Mouse (Mus musculus): ENCODE results near the gene Clec1a. TPM values are rescaled to one million over a fixed set of nuclear protein-coding genes. Genes with fewer than 3 reads are reported as not detected.
A peak's percentile ranks its signal among the peaks of the same experiment; 100 is the strongest.

Clec1a gene
- polyA plus RNA-seq, 1 experiment from 2014 or later = 0.92 TPM

DNA sequence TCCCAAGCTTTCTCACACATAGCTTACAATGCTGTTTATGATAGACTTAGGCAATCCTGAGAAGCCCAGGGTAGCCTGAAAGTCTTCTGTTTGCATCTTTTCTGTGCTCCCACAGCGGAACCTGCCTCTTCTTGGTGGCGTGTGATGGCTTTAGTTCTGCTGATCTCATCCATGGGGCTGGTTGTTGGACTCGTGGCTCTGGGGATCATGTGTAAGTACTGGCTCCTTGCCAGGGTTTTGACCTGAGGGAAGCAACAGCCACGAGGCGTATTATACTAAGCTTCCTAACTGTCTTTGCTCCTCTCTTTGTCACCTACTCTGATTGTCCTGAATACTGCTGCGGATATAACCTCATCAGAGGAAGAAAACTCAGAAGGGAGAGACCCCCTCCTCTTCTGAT lies 51.9 kb downstream of the Clec1a start:
- Histone ChIP-seq H3K36me3 (no peaks in the 10 kb centered on the region), H3K9ac (replicated peaks) (no peak overlapping the region), H3K4me1 (no peaks in the 10 kb centered on the region), H3K4me3 (no peak overlapping the region), H3K27ac (replicated peaks) (no peak overlapping the region), H3K4me2 (replicated peaks) (no peak overlapping the region), H3K27me3 (no peaks in the 10 kb centered on the region), H3K9me3 (no peaks in the 10 kb centered on the region)
- ATAC-seq (replicated peaks) = no peak
- WGBS = 62% methylated on average over 6 of the region's 6 CpGs

DNA sequence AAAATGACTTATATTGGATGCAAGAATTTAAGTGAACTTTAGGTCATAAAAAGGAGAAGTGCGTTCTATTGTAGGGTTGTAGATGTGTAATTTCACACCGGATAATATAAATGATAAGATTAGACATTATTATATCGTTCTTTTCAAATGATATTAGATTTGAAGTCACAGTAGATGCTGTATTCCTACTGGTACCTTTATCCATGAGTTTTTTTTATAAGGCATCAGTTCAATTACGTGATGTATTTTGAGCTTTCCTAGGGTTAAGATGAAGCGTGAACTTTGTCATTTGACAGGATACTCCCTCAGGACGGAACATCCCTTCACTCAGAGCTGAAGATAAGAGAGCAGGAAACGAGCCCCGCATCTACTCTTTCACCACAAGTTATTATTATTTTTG lies 54.8 kb downstream of the Clec1a start, which contains the start of gene Clec1b:
Clec1b (plus strand) TSS at position 301 of the 400 bp plus-strand sequence.
- Histone ChIP-seq H3K4me2 (replicated peaks) (no peak within 1 kb of the TSS), H3K36me3 (no peaks in the 10 kb centered on the region), H3K27ac (replicated peaks) (no peak within 1 kb of the TSS), H3K4me3 (no peak within 1 kb of the TSS), H3K4me1 (no peaks in the 10 kb centered on the region), H3K27me3 (no peaks in the 10 kb centered on the region), H3K9me3 (no peaks in the 10 kb centered on the region), H3K9ac (replicated peaks) (no peak within 1 kb of the TSS)
- ATAC-seq (replicated peaks) = no peak
- WGBS = 92% methylated on average over 8 of the region's 8 CpGs

DNA sequence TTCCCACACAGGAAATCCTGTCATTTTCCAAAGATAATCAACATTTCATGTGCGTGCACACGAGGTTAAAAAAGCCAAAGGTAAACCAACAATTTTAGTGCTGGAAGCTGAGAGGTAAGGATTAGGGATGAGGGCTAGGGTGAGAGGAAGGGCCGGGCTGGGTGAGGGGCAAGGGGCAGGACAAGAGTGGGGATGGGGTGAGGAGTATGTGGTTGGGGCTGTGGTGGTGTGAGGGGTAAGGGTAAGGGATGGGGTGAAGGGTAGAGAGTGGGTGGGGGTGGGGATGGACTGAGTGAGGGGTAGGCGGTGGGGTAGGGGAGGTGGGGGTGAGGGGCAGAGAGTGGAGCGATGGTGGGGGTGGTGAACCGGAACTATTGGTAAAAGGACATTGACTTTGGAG lies 58.1 kb downstream of the Clec1a start:
- H3K4me2 ChIP-seq (replicated peaks) = no peak overlapping the region
- no peaks in the 10 kb centered on the region for H3K4me1 ChIP-seq
- no peaks in the 10 kb centered on the region for H3K27me3 ChIP-seq
- H3K4me3 ChIP-seq = no peak overlapping the region
- H3K36me3 ChIP-seq = no peaks in the 10 kb centered on the region
- 0 out of 2 replicates have a peak, but pooled peaks have one; percentile 57 for ATAC-seq (replicated peaks)
- 79% methylated on average over 6 of the region's 6 CpGs for WGBS
- no peak overlapping the region for H3K27ac ChIP-seq (replicated peaks)
- H3K9ac ChIP-seq (replicated peaks) = no peak overlapping the region
- no peaks in the 10 kb centered on the region for H3K9me3 ChIP-seq

DNA sequence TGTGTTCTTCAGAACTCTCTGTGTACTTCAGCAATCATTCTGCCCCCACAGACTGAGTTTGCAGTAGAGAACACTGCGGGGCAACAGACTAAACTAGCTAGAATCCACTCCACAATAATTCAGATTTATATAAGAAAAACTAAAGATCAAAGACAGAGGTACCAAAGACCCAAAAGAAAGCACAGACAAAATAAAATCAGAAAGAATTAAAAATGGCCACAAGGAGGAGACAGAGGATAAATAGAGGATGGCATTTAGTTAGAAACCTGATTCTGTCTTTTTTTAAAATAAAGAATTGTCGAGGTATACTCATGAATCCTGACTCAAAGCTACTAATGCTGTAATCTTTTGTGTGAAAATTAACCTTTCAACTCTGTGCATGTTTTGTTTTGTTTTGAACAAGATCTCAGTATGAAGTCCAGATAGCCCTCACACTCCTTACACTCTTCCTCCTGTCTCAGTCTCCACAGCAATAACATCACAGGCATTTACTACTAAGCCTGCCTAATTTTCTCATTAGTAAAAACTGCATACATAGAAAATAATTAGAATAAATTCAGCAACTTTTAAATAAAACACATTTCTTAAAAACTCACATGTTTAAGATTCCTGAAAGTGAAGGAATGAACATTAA lies 58.6 kb downstream of the Clec1a start:
- Histone ChIP-seq H3K9ac (replicated peaks) (no peak overlapping the region), H3K4me1 (no peaks in the 10 kb centered on the region)
- ATAC-seq (replicated peaks) = no peak

DNA sequence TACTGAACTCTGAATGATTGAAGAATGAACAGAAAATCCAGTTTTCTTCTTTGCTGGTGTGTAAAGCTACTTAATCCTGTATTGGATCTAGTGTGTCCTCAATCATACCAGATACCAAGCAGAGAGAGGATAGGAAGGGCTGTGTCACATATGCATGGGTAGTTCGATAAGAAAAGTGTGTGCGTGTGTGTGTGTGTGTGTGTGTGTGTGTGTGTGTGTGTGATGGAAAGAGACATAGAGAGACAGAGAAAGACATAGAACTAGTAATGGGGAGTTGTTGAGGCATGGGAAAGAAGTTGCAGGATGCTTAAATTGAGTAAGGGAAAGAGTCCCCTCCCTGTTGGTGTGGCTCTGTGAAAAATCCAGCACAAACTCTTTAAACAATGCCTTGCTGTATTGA lies 66.0 kb downstream of the Clec1a start, which contains the start of gene Clec12b:
Clec12b (minus strand) TSS at position 101 of the 400 bp plus-strand sequence.
- Histone ChIP-seq H3K4me3 (no peak within 1 kb of the TSS), H3K4me1 (no peaks in the 10 kb centered on the region), H3K27me3 (no peaks in the 10 kb centered on the region), H3K9me3 (no peaks in the 10 kb centered on the region), H3K36me3 (no peaks in the 10 kb centered on the region), H3K9ac (replicated peaks) (no peak within 1 kb of the TSS), H3K27ac (replicated peaks) (no peak within 1 kb of the TSS), H3K4me2 (replicated peaks) (no peak within 1 kb of the TSS)
- no peak for ATAC-seq (replicated peaks)
- WGBS = 90% methylated on average over 2 of the region's 2 CpGs

More for the DNA sequence above, 58.6 kb downstream of the Clec1a start:
- no peak overlapping the region for H3K4me3 ChIP-seq
- H3K9me3 ChIP-seq = no peaks in the 10 kb centered on the region
- H3K27ac ChIP-seq (replicated peaks) = no peak overlapping the region
- H3K4me2 ChIP-seq (replicated peaks) = no peak overlapping the region
- no peaks in the 10 kb centered on the region for H3K27me3 ChIP-seq
- H3K36me3 ChIP-seq = no peaks in the 10 kb centered on the region
- 30% methylated on average over 2 of the region's 2 CpGs for WGBS

DNA sequence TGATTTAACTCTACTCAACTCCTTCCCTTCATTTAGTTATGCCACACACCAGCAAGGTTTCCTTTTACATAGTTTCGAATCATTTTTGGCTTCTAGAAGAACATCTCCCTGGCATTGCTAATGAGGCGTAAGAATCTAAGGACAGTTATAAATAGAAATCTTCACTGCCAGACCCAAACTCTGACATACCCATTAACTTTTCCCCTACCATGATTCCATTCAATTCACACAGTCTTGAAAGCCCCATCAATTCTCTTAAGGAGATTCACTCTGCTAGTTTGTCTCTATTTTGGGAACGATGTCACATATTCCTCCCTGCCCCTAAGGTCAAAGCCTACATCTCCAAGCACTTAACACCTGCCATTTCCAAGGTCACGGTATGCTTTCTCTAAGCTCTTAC lies 66.8 kb downstream of the Clec1a start:
- Histone ChIP-seq H3K4me3 (no peak overlapping the region), H3K9ac (replicated peaks) (no peak overlapping the region), H3K27ac (replicated peaks) (no peak overlapping the region), H3K9me3 (no peaks in the 10 kb centered on the region), H3K4me2 (replicated peaks) (no peak overlapping the region), H3K4me1 (no peaks in the 10 kb centered on the region), H3K36me3 (no peaks in the 10 kb centered on the region), H3K27me3 (no peaks in the 10 kb centered on the region)
- ATAC-seq (replicated peaks) = no peak
- 75% methylated on average over 4 of the region's 4 CpGs for WGBS

DNA sequence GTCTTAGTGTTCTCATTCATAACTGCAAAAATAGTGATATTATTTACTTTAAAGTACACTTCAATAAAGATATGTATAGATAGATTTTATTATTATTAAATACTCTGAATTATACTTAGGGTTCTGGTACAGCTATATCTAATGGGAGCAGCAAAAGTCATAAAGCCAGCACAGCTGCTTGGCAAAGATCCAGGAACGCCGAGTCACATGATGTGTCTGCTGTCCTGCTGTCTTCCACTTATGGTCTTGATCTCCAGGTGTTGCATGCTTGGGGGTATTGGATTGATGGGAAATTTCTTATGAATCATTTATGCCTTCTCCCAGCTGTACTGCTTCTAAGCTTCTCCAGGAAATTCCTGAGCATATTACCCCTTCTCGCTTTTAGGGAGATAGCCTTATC lies 68.3 kb downstream of the Clec1a start:
- no peak overlapping the region for H3K4me2 ChIP-seq (replicated peaks)
- no peak for ATAC-seq (replicated peaks)
- no peaks in the 10 kb centered on the region for H3K27me3 ChIP-seq
- no peak overlapping the region for H3K4me3 ChIP-seq
- no peaks in the 10 kb centered on the region for H3K9me3 ChIP-seq
- no peak overlapping the region for H3K9ac ChIP-seq (replicated peaks)
- no peak overlapping the region for H3K27ac ChIP-seq (replicated peaks)
- 88% methylated on average over 3 of the region's 3 CpGs for WGBS
- no peaks in the 10 kb centered on the region for H3K4me1 ChIP-seq
- H3K36me3 ChIP-seq = no peaks in the 10 kb centered on the region

DNA sequence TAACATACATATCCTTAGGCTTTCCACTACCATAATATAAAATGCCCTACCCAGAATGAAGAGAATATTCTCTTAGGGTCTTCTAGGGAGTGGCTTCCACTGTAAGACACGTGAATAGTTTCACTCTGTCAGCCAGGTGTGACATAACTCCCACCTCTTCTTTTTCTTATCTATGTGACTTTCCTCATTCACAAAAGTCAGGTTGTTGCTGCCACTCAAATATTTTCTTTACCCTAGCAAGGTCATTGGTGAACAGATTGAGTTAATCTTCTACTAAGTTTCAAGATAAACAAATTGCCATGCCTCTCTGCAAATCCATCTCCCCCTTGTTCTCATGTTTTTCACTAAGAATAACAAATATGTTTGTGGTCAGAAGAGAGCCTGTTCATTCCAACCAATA lies 70.1 kb downstream of the Clec1a start:
- Histone ChIP-seq H3K27ac (replicated peaks) (no peak overlapping the region), H3K9me3 (no peaks in the 10 kb centered on the region), H3K36me3 (no peaks in the 10 kb centered on the region), H3K4me1 (no peaks in the 10 kb centered on the region), H3K9ac (replicated peaks) (no peak overlapping the region), H3K27me3 (no peaks in the 10 kb centered on the region), H3K4me3 (no peak overlapping the region), H3K4me2 (replicated peaks) (no peak overlapping the region)
- 74% methylated on average over 1 of the region's 1 CpGs for WGBS
- no peak for ATAC-seq (replicated peaks)

DNA sequence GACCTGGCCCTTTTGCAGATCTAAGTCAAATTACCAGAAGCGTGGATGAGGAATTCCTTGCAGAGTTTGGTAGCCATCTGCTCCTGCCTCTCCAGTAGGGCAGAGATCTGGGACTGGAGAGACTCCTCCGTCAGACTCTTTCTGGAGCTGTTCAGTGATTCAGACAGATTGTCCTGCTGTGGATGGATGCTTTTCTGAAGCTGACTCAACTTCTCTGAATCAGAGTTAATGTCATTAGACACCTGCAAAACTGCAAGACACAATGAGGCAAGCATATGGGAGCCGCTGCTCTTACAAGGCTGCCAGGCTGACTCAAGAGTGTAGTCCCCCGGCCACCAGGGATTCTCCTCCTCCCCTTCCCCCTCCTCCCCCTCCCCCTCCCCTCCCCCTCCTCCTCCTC lies 71.3 kb downstream of the Clec1a start:
- H3K4me2 ChIP-seq (replicated peaks) = no peak overlapping the region
- H3K9me3 ChIP-seq = no peaks in the 10 kb centered on the region
- 51% methylated on average over 4 of the region's 4 CpGs for WGBS
- no peak overlapping the region for H3K27ac ChIP-seq (replicated peaks)
- ATAC-seq (replicated peaks) = no peak
- no peak overlapping the region for H3K4me3 ChIP-seq
- no peaks in the 10 kb centered on the region for H3K4me1 ChIP-seq
- no peak overlapping the region for H3K9ac ChIP-seq (replicated peaks)
- no peaks in the 10 kb centered on the region for H3K36me3 ChIP-seq
- H3K27me3 ChIP-seq = no peaks in the 10 kb centered on the region

DNA sequence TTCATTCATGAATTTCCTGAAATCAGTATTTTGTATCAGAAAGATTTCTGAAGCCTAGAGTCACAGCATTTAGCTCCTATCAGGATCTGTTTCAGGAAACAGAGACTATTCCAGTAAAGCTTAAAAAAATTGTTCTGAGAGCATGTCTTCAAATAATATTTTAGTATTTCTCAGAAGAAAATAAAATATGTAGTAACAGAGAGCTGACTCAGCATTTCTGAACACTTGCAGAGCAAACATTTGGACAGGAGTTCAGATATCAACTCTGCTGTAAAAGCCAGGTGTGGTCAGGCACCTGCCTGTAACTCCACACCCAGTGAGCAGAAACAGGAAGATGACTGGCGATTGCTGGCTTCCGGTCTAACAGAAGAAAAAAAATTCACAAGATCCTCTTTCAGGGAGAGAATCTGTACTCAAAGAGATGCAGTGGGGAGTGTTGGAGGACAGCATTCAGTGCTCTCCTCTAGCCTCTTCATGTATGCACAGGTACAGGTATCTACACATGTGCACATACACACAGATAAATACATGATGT lies 76.8 kb downstream of the Clec1a start:
- 97% methylated on average over 2 of the region's 2 CpGs for WGBS
- Histone ChIP-seq H3K4me3 (no peak overlapping the region), H3K4me1 (no peaks in the 10 kb centered on the region), H3K27ac (replicated peaks) (no peak overlapping the region), H3K36me3 (no peaks in the 10 kb centered on the region), H3K9me3 (no peaks in the 10 kb centered on the region), H3K27me3 (no peaks in the 10 kb centered on the region), H3K9ac (replicated peaks) (no peak overlapping the region), H3K4me2 (replicated peaks) (no peak overlapping the region)
- no peak for ATAC-seq (replicated peaks)

Other genes starting within 250 kb of the Clec1a start
- gene Cd69, start 176.6 kb downstream of the Clec1a start, polyA plus RNA-seq (2015; fragmentation: Nextera tagmentation; extraction: Ambion mirVana) = not detected in 2 replicates
- gene 4922502D21Rik, start 120.2 kb downstream of the Clec1a start, polyA plus RNA-seq (2015; fragmentation: Nextera tagmentation; extraction: Ambion mirVana) = not detected in 2 replicates
- gene Clec12a, start 109.3 kb downstream of the Clec1a start, polyA plus RNA-seq (2015; fragmentation: Nextera tagmentation; extraction: Ambion mirVana) = 0.11 and 0.13 TPM in 2 replicates
- 0.14 TPM in 1 of 2 replicates, not detected in the other for gene Clec12b, start 66.1 kb downstream of the Clec1a start, polyA plus RNA-seq (2015; fragmentation: Nextera tagmentation; extraction: Ambion mirVana)
- 1.5 and 1.8 TPM in 2 replicates for gene Clec1b, start 54.7 kb downstream of the Clec1a start, polyA plus RNA-seq (2015; fragmentation: Nextera tagmentation; extraction: Ambion mirVana)
- 0.10 and 0.13 TPM in 2 replicates for gene Clec9a, start 43.1 kb downstream of the Clec1a start, polyA plus RNA-seq (2015; fragmentation: Nextera tagmentation; extraction: Ambion mirVana)
- not detected in 2 replicates for gene Olr1, start 55.2 kb upstream of the Clec1a start, polyA plus RNA-seq (2015; fragmentation: Nextera tagmentation; extraction: Ambion mirVana)
- not detected in 2 replicates for gene Tmem52b, start 60.6 kb upstream of the Clec1a start, polyA plus RNA-seq (2015; fragmentation: Nextera tagmentation; extraction: Ambion mirVana)
- gene Gabarapl1, start 81.2 kb upstream of the Clec1a start, polyA plus RNA-seq (2015; fragmentation: Nextera tagmentation; extraction: Ambion mirVana) = 186 and 197 TPM in 2 replicates
- not detected in 2 replicates for gene Klre1, start 125.9 kb upstream of the Clec1a start, polyA plus RNA-seq (2015; fragmentation: Nextera tagmentation; extraction: Ambion mirVana)
- gene Klrd1, start 139.8 kb upstream of the Clec1a start, polyA plus RNA-seq (2015; fragmentation: Nextera tagmentation; extraction: Ambion mirVana) = not detected in 2 replicates
- 0.11 and 0.17 TPM in 2 replicates for gene Klrk1, start 171.9 kb upstream of the Clec1a start, polyA plus RNA-seq (2015; fragmentation: Nextera tagmentation; extraction: Ambion mirVana)
- not detected in 2 replicates for gene Klrc3, start 191.3 kb upstream of the Clec1a start, polyA plus RNA-seq (2015; fragmentation: Nextera tagmentation; extraction: Ambion mirVana)
- gene Klrc2, start 208.7 kb upstream of the Clec1a start, polyA plus RNA-seq (2015; fragmentation: Nextera tagmentation; extraction: Ambion mirVana) = not detected in 2 replicates
- not detected in 2 replicates for gene Klrc1, start 227.0 kb upstream of the Clec1a start, polyA plus RNA-seq (2015; fragmentation: Nextera tagmentation; extraction: Ambion mirVana)